Mouse (Mus musculus): ENCODE measurements around the gene Rpa1. TPM values are rescaled to one million over a fixed set of nuclear protein-coding genes. Genes with fewer than 3 reads are reported as not detected.
"Not testable (repeated sequence)": the region's sequence is repeated elsewhere in the genome, so short reads cannot be mapped to it uniquely, and the experiment has no call there.

The Rpa1 gene
- polyA plus RNA-seq, 1 experiment: 17.1 TPM

DNA sequence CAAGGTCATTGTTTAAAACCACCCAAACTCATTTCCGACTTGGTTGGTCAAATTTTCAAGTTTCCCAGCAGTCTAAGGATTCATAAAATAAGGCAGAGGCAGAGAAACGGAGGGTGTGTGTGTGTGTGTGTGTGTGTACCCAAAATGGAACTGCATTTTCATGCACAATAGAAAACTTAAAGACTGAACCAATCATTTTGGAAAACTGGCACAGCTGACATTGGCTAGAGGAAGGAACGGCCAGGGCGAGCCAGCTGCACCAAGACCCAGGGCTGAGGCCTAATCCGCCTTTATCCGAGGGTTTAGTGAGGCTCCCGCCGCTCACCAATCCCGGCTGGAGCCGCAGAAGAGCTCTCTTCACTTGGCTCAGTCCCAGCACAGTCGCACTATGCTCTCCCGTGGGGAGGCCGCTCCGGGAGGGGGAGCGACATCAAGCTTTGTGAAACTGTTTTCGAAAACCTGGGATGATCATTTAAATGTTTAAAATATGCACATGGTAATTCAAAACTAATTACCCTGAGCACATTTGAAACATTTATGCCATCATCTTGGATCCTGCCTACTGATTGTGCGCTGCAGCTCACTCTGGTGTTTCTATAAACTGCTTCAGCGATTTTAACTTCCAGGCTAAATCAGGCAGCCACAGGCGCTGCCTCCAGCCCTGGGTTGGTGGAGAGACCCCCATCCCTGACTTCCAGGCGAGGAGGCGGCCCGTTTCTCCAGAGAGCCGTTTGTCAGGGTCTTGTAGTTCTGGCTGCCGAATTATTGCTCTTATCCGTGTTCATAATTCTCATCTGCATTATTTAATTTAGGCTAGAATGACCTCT, 56.5 kb downstream of the Rpa1 start:
- WGBS: 44% methylated on average over 25 of the region's 25 CpGs
- Histone ChIP-seq H3K4me3 (replicated peaks; ENCODE audit: extremely low read depth, low read depth, low read length) (no peak overlapping the region), H3K4me1 (ENCODE audit: control insufficient read depth, insufficient read depth, low read length) (no peaks in the 10 kb centered on the region)
- no peak for TF ChIP-seq CTCF (IDR thresholded peaks at IDR 0.05; ENCODE audit: insufficient read depth, low read length)
- TF ChIP-seq POLR2A (IDR thresholded peaks at IDR 0.05; ENCODE audit: borderline replicate concordance, extremely low read depth, low read depth, low read length): no peak
- DNase-seq: no peak

DNA sequence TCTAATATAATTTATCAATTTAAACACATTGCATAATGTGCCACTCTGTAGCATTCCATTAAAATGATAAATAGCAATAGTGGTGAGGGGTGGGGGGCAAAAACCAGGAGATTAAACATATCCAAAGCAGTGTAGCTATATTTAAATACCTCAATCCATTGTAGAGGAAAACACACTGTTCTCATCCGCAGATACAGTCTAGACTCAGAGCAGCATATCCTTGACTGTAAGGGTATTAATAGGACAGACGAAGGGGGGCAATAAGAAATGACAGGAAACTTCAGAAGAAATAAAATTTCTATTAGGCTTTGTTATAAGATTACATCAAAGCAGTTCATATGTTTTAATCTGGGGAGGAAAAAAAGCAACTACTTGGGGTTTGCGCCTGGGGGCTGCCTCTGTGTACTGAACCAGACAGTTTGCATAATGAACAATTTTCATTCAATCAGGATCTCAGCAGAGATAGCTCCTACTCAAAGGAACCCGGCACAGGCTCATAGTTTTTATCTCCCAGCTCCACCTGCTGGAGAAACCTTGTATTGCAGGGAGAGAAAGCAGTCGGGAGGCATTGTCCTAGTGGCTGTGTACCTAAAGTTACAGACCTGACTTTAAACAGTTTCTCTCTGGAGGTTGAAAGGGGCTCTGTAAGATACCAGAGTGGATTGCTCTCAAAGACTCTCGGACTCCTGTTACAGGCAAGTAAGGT, 57.4 kb downstream of the Rpa1 start:
- peak; percentile 87 for DNase-seq
- Histone ChIP-seq H3K4me3 (replicated peaks; ENCODE audit: extremely low read depth, low read depth, low read length) (no peak overlapping the region), H3K4me1 (ENCODE audit: control insufficient read depth, insufficient read depth, low read length) (no peaks in the 10 kb centered on the region)
- 19% methylated on average over 6 of the region's 6 CpGs for WGBS
- TF ChIP-seq POLR2A (IDR thresholded peaks at IDR 0.05; ENCODE audit: borderline replicate concordance, extremely low read depth, low read depth, low read length): no peak
- TF ChIP-seq CTCF (IDR thresholded peaks at IDR 0.05; ENCODE audit: insufficient read depth, low read length): peak; percentile 56

DNA sequence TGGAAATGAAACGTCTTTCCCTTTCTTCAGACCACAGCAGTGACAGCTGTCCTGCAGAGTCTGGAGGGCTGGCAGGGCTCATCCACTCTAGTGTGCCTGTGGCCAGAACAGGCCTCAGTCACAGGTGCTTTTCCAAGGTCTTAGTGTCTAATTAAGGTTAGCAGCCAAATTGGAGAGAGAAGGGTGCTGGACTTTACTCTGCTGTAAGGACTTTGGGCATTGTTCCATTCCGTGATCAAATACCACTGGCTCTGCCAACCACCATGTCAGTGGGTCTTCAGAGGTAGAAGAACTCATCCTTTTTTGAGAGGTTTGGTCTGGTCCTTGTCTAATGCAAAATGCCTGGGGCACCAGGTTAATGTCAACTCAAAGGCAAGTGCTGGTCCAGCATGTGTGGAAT, 59.0 kb downstream of the Rpa1 start:
- Histone ChIP-seq H3K4me3 (replicated peaks; ENCODE audit: extremely low read depth, low read depth, low read length) (no peak overlapping the region), H3K4me1 (ENCODE audit: control insufficient read depth, insufficient read depth, low read length) (no peaks in the 10 kb centered on the region)
- DNase-seq: no peak
- TF ChIP-seq POLR2A (IDR thresholded peaks at IDR 0.05; ENCODE audit: borderline replicate concordance, extremely low read depth, low read depth, low read length) (no peak), CTCF (IDR thresholded peaks at IDR 0.05; ENCODE audit: insufficient read depth, low read length) (no peak)
- WGBS: 60% methylated on average over 2 of the region's 2 CpGs

DNA sequence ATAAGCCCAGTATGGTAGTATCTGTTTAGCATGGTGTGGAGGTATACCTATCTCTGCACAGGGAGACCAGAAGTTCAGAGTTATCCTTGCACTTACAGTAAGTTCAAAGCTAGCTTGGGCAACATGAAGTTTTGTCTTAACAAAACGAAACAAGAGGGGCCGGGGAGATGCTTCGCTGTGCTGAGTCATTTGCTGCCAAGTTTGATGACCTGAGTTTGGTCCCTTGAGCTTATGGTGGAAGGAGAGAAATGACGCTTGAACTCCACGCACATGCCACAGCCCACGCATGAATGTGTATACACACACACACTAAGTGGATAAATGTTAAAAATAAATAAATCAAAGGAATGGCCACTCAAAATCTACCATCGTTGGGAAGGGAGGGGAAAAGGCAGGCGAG, 59.6 kb downstream of the Rpa1 start:
- no peak for DNase-seq
- Histone ChIP-seq H3K4me3 (replicated peaks; ENCODE audit: extremely low read depth, low read depth, low read length) (no peak overlapping the region), H3K4me1 (ENCODE audit: control insufficient read depth, insufficient read depth, low read length) (no peaks in the 10 kb centered on the region)
- TF ChIP-seq CTCF (IDR thresholded peaks at IDR 0.05; ENCODE audit: insufficient read depth, low read length) (no peak), POLR2A (IDR thresholded peaks at IDR 0.05; ENCODE audit: borderline replicate concordance, extremely low read depth, low read depth, low read length) (no peak)
- WGBS: 72% methylated on average over 8 of the region's 8 CpGs

DNA sequence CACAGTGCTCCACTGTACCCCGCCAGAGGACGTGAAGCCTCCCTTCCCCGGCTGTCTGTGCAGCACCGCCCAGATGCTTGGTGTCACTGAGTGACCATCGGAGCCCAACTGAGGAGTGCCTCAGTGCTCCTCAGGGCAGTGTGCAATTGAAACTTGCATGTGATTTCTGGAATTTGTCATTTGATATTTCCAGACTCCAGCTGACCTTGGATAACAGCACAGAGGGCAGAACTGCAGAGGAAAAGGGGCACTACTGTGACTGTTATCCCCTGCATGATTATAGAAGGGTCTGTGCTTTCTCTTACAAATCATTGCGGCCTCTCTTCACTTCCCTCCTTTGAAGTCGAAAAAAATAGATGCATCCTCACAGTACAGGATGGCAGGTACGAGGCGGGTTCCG, 60.2 kb downstream of the Rpa1 start:
- no peak for DNase-seq
- H3K4me3 ChIP-seq (replicated peaks; ENCODE audit: extremely low read depth, low read depth, low read length): no peak overlapping the region
- 81% methylated on average over 10 of the region's 10 CpGs for WGBS
- peaks cover under 1% of the 10 kb centered on the region; the same call in 1 of the 2 replicates for H3K4me1 ChIP-seq (ENCODE audit: control insufficient read depth, insufficient read depth, low read length)
- TF ChIP-seq CTCF (IDR thresholded peaks at IDR 0.05; ENCODE audit: insufficient read depth, low read length) (no peak), POLR2A (IDR thresholded peaks at IDR 0.05; ENCODE audit: borderline replicate concordance, extremely low read depth, low read depth, low read length) (no peak)

DNA sequence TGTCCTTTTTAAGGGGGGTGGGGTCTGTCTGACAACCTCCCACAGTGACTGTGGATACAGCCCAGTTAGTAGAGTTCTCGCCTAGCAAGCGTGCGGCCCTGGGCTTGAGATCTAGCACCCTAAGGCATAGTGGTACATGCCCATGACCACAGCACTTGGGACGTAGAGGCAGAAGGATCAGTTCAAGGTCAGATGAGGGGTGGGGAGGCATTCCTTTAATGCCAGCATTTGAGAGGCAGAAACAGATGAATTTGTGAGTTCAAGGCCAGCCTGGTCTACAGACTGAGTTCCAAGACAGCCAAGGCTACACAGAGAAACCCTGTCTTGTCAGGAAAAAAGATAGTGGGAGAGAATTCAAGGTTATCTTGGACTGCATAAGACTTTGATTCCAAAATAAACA, 61.3 kb downstream of the Rpa1 start:
- DNase-seq: no peak
- H3K4me1 ChIP-seq (ENCODE audit: control insufficient read depth, insufficient read depth, low read length): peaks cover 7% of the 10 kb centered on the region
- WGBS: 90% methylated on average over 4 of the region's 4 CpGs
- H3K4me3 ChIP-seq (replicated peaks; ENCODE audit: extremely low read depth, low read depth, low read length): no peak overlapping the region
- TF ChIP-seq POLR2A (IDR thresholded peaks at IDR 0.05; ENCODE audit: borderline replicate concordance, extremely low read depth, low read depth, low read length) (no peak), CTCF (IDR thresholded peaks at IDR 0.05; ENCODE audit: insufficient read depth, low read length) (no peak)

DNA sequence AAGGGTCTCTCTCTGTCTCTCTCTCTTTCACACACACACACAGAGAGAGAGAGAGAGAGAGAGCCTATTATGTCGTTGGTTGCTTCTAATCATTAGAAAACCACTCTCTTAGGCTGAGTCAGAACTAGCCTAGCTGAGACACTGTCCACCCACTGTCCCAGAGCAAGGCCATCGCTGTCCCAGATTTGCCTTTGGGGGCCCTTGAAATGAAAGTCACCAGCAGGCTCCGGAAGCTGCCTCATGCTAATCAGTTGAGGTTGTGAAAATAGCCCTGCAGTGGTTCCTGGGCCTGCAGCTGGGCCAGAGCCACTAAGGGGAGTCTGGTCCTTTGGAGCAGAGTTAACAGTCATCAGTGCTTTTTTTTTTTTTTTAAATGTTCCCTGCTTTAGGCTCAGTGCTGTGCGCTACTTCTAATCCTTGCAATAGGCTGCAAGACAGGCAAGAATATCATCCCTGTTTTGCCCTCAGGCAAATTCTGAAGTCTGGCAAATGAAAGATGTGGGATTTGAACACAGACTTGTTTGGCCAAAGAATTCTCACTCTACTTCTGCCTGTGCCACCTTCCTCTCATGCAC, 62.1 kb downstream of the Rpa1 start:
- WGBS: 59% methylated on average over 4 of the region's 4 CpGs
- no peak for DNase-seq
- Histone ChIP-seq H3K4me3 (replicated peaks; ENCODE audit: extremely low read depth, low read depth, low read length) (no peak overlapping the region), H3K4me1 (ENCODE audit: control insufficient read depth, insufficient read depth, low read length) (peaks cover 7% of the 10 kb centered on the region)
- TF ChIP-seq POLR2A (IDR thresholded peaks at IDR 0.05; ENCODE audit: borderline replicate concordance, extremely low read depth, low read depth, low read length): no peak
- TF ChIP-seq CTCF (IDR thresholded peaks at IDR 0.05; ENCODE audit: insufficient read depth, low read length): no peak

DNA sequence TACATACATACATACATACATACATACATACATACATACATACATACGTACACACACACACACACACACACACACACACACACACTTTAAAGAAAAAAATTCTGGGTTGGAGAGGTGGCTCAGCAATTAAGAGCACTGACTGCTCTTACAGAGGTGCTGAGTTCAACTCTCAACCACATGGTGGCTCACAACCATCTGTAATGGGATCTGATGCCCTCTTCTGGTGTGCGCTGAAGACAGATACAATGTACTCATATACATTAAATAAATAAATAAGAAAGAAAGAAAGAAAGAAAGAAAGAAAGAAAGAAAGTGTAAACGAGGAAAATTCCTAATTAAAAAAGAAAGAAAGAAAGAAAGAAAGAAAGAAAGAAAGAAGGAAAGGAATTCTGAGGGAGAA, 64.3 kb downstream of the Rpa1 start:
- not testable (repeated sequence) for H3K4me1 ChIP-seq (ENCODE audit: control insufficient read depth, insufficient read depth, low read length); H3K4me3 ChIP-seq (replicated peaks; ENCODE audit: extremely low read depth, low read depth, low read length); DNase-seq
- 72% methylated on average over 3 of the region's 3 CpGs for WGBS

DNA sequence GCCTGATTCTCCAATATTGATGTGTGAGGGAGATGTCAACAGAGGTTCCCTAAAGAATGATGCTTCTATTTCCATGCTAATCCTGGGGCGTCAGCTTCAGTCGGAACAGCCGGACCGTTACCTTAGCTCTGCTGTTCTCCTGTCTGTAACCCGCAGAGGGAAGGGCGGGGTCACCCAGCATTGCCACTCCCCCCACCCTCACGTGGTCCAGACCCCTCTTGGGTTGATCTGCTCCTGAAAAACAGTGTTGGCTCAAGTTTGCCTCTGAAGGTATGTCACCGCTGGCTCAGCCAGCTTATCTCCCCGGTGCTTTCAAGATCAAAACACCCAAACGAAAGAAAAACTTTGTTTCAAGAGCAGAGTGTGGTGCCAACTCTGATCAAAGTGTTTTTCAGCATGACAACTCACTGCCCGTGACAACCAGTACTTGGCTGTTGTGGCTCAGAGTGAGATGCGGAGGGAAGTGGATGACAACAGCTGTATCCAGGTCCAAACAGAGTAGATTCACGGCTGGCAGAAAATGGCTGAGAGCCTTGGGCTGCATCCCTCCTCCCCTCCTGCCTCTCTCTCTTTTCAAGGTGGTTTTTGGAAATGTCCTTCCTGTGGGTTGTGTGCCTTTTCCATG, 65.5 kb downstream of the Rpa1 start:
- Histone ChIP-seq H3K4me3 (replicated peaks; ENCODE audit: extremely low read depth, low read depth, low read length) (no peak overlapping the region), H3K4me1 (ENCODE audit: control insufficient read depth, insufficient read depth, low read length) (peaks cover 9% of the 10 kb centered on the region)
- WGBS: 11% methylated on average over 13 of the region's 13 CpGs
- no peak for DNase-seq
- TF ChIP-seq POLR2A (IDR thresholded peaks at IDR 0.05; ENCODE audit: borderline replicate concordance, extremely low read depth, low read depth, low read length): no peak

Data from lung, adult 2 months (tissue).